Mouse (Mus musculus): ENCODE results near the gene Mlst8.

GRCm38 (mm10) chr17:24426471-24427169 is 52.3 kb downstream of the Mlst8 start, which contains the start of gene Eci1:
- TF ChIP-seq CTCF (IDR thresholded peaks at IDR 0.05; ENCODE audit: extremely low read depth, insufficient read length, insufficient replicate concordance, low read depth, low read length), result peak; percentile 12; the same call in 1 of the 2 replicates
- TF ChIP-seq POLR2A (IDR thresholded peaks at IDR 0.05; ENCODE audit: low read depth, low read length), result peak; percentile 94
